Mouse (Mus musculus) hindbrain, embryonic 12.5 days (tissue): ENCODE measurements around the gene Gm37419. TPM values are rescaled to one million over a fixed set of nuclear protein-coding genes. Genes with fewer than 3 reads are reported as not detected.

Experiments used
- ATAC-seq: fragments of 200-750 bp; cut with Nextera tagmentation; 2 replicates; pipeline ENCODE4 v1.8.0; 2017; ENCODE audit warnings: moderate TSS enrichment; ENCODE audit not compliant: low FRiP score
- H3K27ac ChIP-seq: fragments of 300-500 bp; sonication (generic); 2 replicates; pipeline ENCODE4 v1.5.1; 2016; ENCODE audit warnings: mild to moderate bottlenecking
- H3K27me3 ChIP-seq: fragments of 300-500 bp; sonication (generic); 2 replicates; pipeline ENCODE4 v1.6.1; 2016; ENCODE audit warnings: mild to moderate bottlenecking
- H3K36me3 ChIP-seq: fragments of 300-500 bp; sonication (generic); 2 replicates; pipeline ENCODE4 v1.6.1; 2016; ENCODE audit warnings: mild to moderate bottlenecking
- H3K4me1 ChIP-seq: fragments of 300-500 bp; sonication (generic); 2 replicates; pipeline ENCODE4 v1.6.1; 2016
- H3K4me2 ChIP-seq: fragments of 300-500 bp; sonication (generic); replicated peaks from 2 replicates; pipeline ENCODE4 v1.6.1; 2016; ENCODE audit warnings: mild to moderate bottlenecking
- H3K4me3 ChIP-seq: fragments of 300-500 bp; sonication (generic); 2 replicates; pipeline ENCODE4 v1.5.1; 2016; ENCODE audit warnings: mild to moderate bottlenecking
- H3K9ac ChIP-seq: fragments of 300-500 bp; sonication (generic); 2 replicates; pipeline ENCODE4 v1.6.1; 2016; ENCODE audit warnings: mild to moderate bottlenecking, moderate library complexity
- H3K9me3 ChIP-seq: fragments of 300-500 bp; sonication (generic); replicated peaks from 2 replicates; pipeline ENCODE4 v1.6.1; 2016; ENCODE audit warnings: mild to moderate bottlenecking
- WGBS: fragments of 180-500 bp; shearing (Covaris S2); methylation state at CpG from one replicate; pipeline ENCODE4 v1.1.7; 2016; 5-methylcytosine and 5-hydroxymethylcytosine counted together
- polyA plus RNA-seq: library from polyadenylated mRNA; unstranded; fragments of >200 nt; fragmentation: Nextera tagmentation; extraction: Ambion mirVana; gene quantifications from 2 replicates; pipeline ENCODE4 v1.2.1, GENCODE M21; 2016

Gene Gm37419
- polyA plus RNA-seq, 1 experiment from 2014 or later: not detected

GRCm38 (mm10) chr16:24016273-24016672 lies 28.0 kb downstream of the Gm37419 start:
- H3K9me3 ChIP-seq: no peaks in the 10 kb centered on the region
- H3K27me3 ChIP-seq: no peaks in the 10 kb centered on the region
- H3K4me1 ChIP-seq: no peaks in the 10 kb centered on the region
- no peak overlapping the region for H3K4me2 ChIP-seq
- no peak for ATAC-seq
- H3K4me3 ChIP-seq: no peak overlapping the region
- H3K36me3 ChIP-seq: no peaks in the 10 kb centered on the region
- H3K27ac ChIP-seq: no peak overlapping the region
- 53% methylated on average over 6 of the region's 6 CpGs for WGBS
- H3K9ac ChIP-seq: no peak overlapping the region

- Histone ChIP-seq H3K4me3 (no peak overlapping the region), H3K27ac (no peak overlapping the region), H3K36me3 (no peaks in the 10 kb centered on the region), H3K9ac (no peak overlapping the region), H3K4me1 (no peaks in the 10 kb centered on the region), H3K27me3 (no peaks in the 10 kb centered on the region), H3K4me2 (no peak overlapping the region), H3K9me3 (no peaks in the 10 kb centered on the region)
- 81% methylated on average over 5 of the region's 5 CpGs for WGBS
- no peak for ATAC-seq
These were observed 28.5 kb downstream of the Gm37419 start for GRCm38 (mm10) chr16:24016742-24017141.

- Histone ChIP-seq H3K4me3 (no peak overlapping the region), H3K36me3 (no peaks in the 10 kb centered on the region), H3K27ac (no peak overlapping the region), H3K27me3 (no peaks in the 10 kb centered on the region), H3K4me2 (no peak overlapping the region), H3K9ac (no peak overlapping the region), H3K4me1 (no peaks in the 10 kb centered on the region), H3K9me3 (no peaks in the 10 kb centered on the region)
- WGBS: 76% methylated on average over 1 of the region's 1 CpGs
- no peak for ATAC-seq
These were observed 33.4 kb downstream of the Gm37419 start for GRCm38 (mm10) chr16:24021722-24022121.

GRCm38 (mm10) chr16:24022605-24023004 lies 34.3 kb downstream of the Gm37419 start:
- Histone ChIP-seq H3K9ac (no peak overlapping the region), H3K27me3 (no peaks in the 10 kb centered on the region), H3K4me2 (no peak overlapping the region), H3K27ac (no peak overlapping the region), H3K9me3 (no peaks in the 10 kb centered on the region), H3K36me3 (no peaks in the 10 kb centered on the region), H3K4me1 (no peaks in the 10 kb centered on the region), H3K4me3 (no peak overlapping the region)
- ATAC-seq: no peak
- 85% methylated on average over 4 of the region's 4 CpGs for WGBS

GRCm38 (mm10) chr16:24025442-24025841 lies 37.2 kb downstream of the Gm37419 start:
- no peak overlapping the region for H3K4me3 ChIP-seq

DNA sequence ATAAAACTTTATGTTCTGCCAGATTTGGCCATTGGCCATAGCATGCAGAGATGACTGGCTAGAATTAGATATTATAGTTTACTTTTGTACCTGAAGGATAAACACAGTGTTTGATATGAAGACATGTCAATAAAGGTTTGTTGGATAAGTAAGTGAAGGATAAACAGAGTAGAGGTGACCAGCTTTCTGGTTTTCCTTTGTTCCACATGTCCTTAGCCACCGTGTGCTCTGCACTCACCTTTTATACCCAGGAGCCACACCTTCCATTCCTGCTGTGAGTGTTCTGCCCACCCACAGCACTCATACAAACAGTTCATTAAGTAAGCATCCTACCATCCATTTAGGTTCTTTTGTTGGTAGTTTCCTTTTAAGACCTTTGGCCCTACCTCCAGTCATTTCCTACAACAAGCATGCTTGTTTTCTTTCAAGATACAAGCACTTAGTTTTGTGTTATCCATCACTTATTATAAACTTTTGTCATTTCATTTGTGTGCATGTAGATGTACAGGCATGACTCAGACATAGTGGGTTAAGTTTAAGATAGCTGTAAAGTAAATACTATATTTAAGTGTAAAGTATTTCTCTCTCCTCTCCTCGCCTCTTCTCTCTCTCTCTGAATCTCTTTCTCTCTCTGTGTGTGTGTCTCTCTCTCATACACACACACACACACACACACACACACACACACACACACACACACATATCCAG lies 41.8 kb downstream of the Gm37419 start:
- ATAC-seq: no peak
- Histone ChIP-seq H3K27ac (no peak overlapping the region), H3K27me3 (no peaks in the 10 kb centered on the region), H3K4me1 (no peaks in the 10 kb centered on the region), H3K4me2 (no peak overlapping the region), H3K36me3 (no peaks in the 10 kb centered on the region), H3K9ac (no peak overlapping the region), H3K9me3 (no peaks in the 10 kb centered on the region), H3K4me3 (no peak overlapping the region)
- 72% methylated on average over 2 of the region's 2 CpGs for whole genome bisulfite sequencing

More at GRCm38 (mm10) chr16:24025442-24025841, 37.2 kb downstream of the Gm37419 start:
- no peak overlapping the region for H3K4me2 ChIP-seq
- H3K4me1 ChIP-seq: no peaks in the 10 kb centered on the region
- no peak for ATAC-seq
- H3K27me3 ChIP-seq: no peaks in the 10 kb centered on the region
- no peak overlapping the region for H3K9ac ChIP-seq
- no peaks in the 10 kb centered on the region for H3K9me3 ChIP-seq
- WGBS: 75% methylated on average over 7 of the region's 7 CpGs
- no peaks in the 10 kb centered on the region for H3K36me3 ChIP-seq
- H3K27ac ChIP-seq: no peak overlapping the region

GRCm38 (mm10) chr16:24033259-24033658 lies 45.0 kb downstream of the Gm37419 start:
- Histone ChIP-seq H3K9ac (no peak overlapping the region), H3K4me1 (no peaks in the 10 kb centered on the region), H3K9me3 (no peaks in the 10 kb centered on the region), H3K36me3 (no peaks in the 10 kb centered on the region), H3K4me3 (no peak overlapping the region), H3K27ac (no peak overlapping the region), H3K27me3 (no peaks in the 10 kb centered on the region), H3K4me2 (no peak overlapping the region)
- ATAC-seq: no peak
- 93% methylated on average over 5 of the region's 5 CpGs for WGBS

GRCm38 (mm10) chr16:24034450-24034849 lies 46.2 kb downstream of the Gm37419 start:
- ATAC-seq: no peak
- no peaks in the 10 kb centered on the region for H3K36me3 ChIP-seq
- no peaks in the 10 kb centered on the region for H3K9me3 ChIP-seq
- H3K4me2 ChIP-seq: no peak overlapping the region
- WGBS: 67% methylated on average over 2 of the region's 2 CpGs
- no peak overlapping the region for H3K9ac ChIP-seq
- H3K4me3 ChIP-seq: no peak overlapping the region
- H3K27ac ChIP-seq: no peak overlapping the region
- H3K4me1 ChIP-seq: no peaks in the 10 kb centered on the region
- no peaks in the 10 kb centered on the region for H3K27me3 ChIP-seq

DNA sequence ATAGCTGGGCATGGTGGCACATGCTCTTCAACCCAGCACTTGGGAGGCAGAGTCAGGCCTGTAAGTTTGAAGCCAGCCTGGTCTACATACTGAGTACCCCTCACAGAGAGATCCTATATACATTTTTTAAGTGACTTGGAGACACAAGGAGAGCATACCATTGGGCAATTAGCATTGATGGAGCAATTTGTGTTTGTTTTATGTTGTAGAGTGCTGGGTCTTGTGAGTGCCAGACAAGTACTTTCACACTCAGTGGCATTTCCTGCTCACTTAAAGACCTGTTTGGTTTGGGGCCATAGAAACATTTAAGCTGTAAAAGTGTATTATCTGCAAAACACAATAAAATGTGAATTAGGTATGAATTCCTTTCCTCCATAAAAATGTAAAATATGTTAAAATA lies 47.5 kb downstream of the Gm37419 start:
- Histone ChIP-seq H3K9ac (no peak overlapping the region), H3K36me3 (no peaks in the 10 kb centered on the region), H3K4me2 (no peak overlapping the region), H3K9me3 (no peaks in the 10 kb centered on the region), H3K4me1 (no peaks in the 10 kb centered on the region), H3K4me3 (no peak overlapping the region), H3K27me3 (no peaks in the 10 kb centered on the region), H3K27ac (no peak overlapping the region)
- ATAC-seq: no peak

DNA sequence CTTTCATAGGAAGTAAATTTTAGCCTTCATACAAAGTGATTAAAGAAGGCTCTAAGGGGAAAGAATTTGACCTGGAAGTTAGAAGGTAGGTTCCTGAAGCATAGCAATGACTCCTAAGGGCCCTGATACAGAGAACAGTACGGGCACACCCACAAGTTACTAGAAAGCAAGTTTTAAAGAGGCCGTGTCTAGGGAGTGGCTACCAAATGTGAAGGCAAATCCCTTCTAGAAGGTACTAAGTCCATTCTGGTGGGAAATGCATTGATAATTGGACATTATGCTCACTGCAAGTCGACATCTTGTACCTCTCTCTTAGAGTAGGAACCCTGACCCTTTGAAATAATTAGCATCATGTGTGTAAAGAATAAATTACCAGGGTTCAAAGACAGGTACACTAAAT lies 48.1 kb downstream of the Gm37419 start:
- Histone ChIP-seq H3K27ac (no peak overlapping the region), H3K36me3 (no peaks in the 10 kb centered on the region), H3K4me1 (no peaks in the 10 kb centered on the region), H3K9ac (no peak overlapping the region), H3K27me3 (no peaks in the 10 kb centered on the region), H3K4me3 (no peak overlapping the region), H3K9me3 (no peaks in the 10 kb centered on the region), H3K4me2 (no peak overlapping the region)
- 86% methylated on average over 3 of the region's 3 CpGs for WGBS
- no peak for ATAC-seq

Other genes starting within 250 kb of the Gm37419 start
- 66.4 and 105 TPM in 2 replicates for gene Sst, start 97.5 kb upstream of the Gm37419 start, polyA plus RNA-seq
- gene Rtp2, start 56.1 kb upstream of the Gm37419 start, polyA plus RNA-seq: not detected in 2 replicates
- gene Bcl6, start 370 bp downstream of the Gm37419 start, polyA plus RNA-seq: 0.12 and 0.18 TPM in 2 replicates